Mouse (Mus musculus): ENCODE results near the gene Fam32a. TPM values are rescaled to one million over a fixed set of nuclear protein-coding genes. Genes with fewer than 3 reads are reported as not detected.
A peak's percentile ranks its signal among the peaks of the same experiment; 100 is the strongest.

The Fam32a gene
- polyA plus RNA-seq, 1 experiment, result 69.6 TPM

GRCm38 (mm10) chr8:72271051-72271660 lies 51.6 kb downstream of the Fam32a start:
- H3K4me1 ChIP-seq (ENCODE audit: control insufficient read depth, insufficient read depth, low read length), result no peaks in the 10 kb centered on the region
- no peak for TF ChIP-seq CTCF (IDR thresholded peaks at IDR 0.05; ENCODE audit: extremely low read depth, insufficient read depth, low read length)
- no peak for TF ChIP-seq POLR2A (IDR thresholded peaks at IDR 0.05; ENCODE audit: extremely low read depth, insufficient read depth, low read length)
- no peak overlapping the region for H3K4me3 ChIP-seq (ENCODE audit: insufficient read depth, low read length)
- H3K27ac ChIP-seq (ENCODE audit: insufficient read depth, low read length), result no peak overlapping the region

GRCm38 (mm10) chr8:72271691-72272090 lies 52.2 kb downstream of the Fam32a start:
- H3K4me1 ChIP-seq (ENCODE audit: control insufficient read depth, insufficient read depth, low read length), result no peaks in the 10 kb centered on the region
- TF ChIP-seq POLR2A (IDR thresholded peaks at IDR 0.05; ENCODE audit: extremely low read depth, insufficient read depth, low read length), result no peak
- no peak for TF ChIP-seq CTCF (IDR thresholded peaks at IDR 0.05; ENCODE audit: extremely low read depth, insufficient read depth, low read length)
- no peak overlapping the region for H3K4me3 ChIP-seq (ENCODE audit: insufficient read depth, low read length)
- no peak overlapping the region for H3K27ac ChIP-seq (ENCODE audit: insufficient read depth, low read length)

GRCm38 (mm10) chr8:72272361-72272760 lies 52.8 kb downstream of the Fam32a start:
- Histone ChIP-seq H3K4me1 (ENCODE audit: control insufficient read depth, insufficient read depth, low read length) (no peaks in the 10 kb centered on the region), H3K27ac (ENCODE audit: insufficient read depth, low read length) (no peak overlapping the region), H3K4me3 (ENCODE audit: insufficient read depth, low read length) (no peak overlapping the region)
- TF ChIP-seq CTCF (IDR thresholded peaks at IDR 0.05; ENCODE audit: extremely low read depth, insufficient read depth, low read length) (peak; percentile 67), POLR2A (IDR thresholded peaks at IDR 0.05; ENCODE audit: extremely low read depth, insufficient read depth, low read length) (no peak)

GRCm38 (mm10) chr8:72273111-72273770 lies 53.7 kb downstream of the Fam32a start:
- Histone ChIP-seq H3K4me1 (ENCODE audit: control insufficient read depth, insufficient read depth, low read length) (no peaks in the 10 kb centered on the region), H3K4me3 (ENCODE audit: insufficient read depth, low read length) (no peak overlapping the region), H3K27ac (ENCODE audit: insufficient read depth, low read length) (no peak overlapping the region)
- TF ChIP-seq CTCF (IDR thresholded peaks at IDR 0.05; ENCODE audit: extremely low read depth, insufficient read depth, low read length) (no peak), POLR2A (IDR thresholded peaks at IDR 0.05; ENCODE audit: extremely low read depth, insufficient read depth, low read length) (no peak)

- TF ChIP-seq POLR2A (IDR thresholded peaks at IDR 0.05; ENCODE audit: extremely low read depth, insufficient read depth, low read length) (no peak), CTCF (IDR thresholded peaks at IDR 0.05; ENCODE audit: extremely low read depth, insufficient read depth, low read length) (no peak)
- Histone ChIP-seq H3K27ac (ENCODE audit: insufficient read depth, low read length) (no peak overlapping the region), H3K4me1 (ENCODE audit: control insufficient read depth, insufficient read depth, low read length) (no peaks in the 10 kb centered on the region), H3K4me3 (ENCODE audit: insufficient read depth, low read length) (no peak overlapping the region)
Measured at GRCm38 (mm10) chr8:72273807-72274206, 54.3 kb downstream of the Fam32a start.

Other genes starting within 250 kb of the Fam32a start
- gene Cyp4f18, start 210.1 kb upstream of the Fam32a start, polyA plus RNA-seq (2012; rRNA removed), result 0.15 and 0.17 TPM in 2 replicates
- not detected in 2 replicates for gene Olfr372, start 178.5 kb upstream of the Fam32a start, polyA plus RNA-seq (2012; rRNA removed)
- not detected in 2 replicates for gene Olfr373, start 136.6 kb upstream of the Fam32a start, polyA plus RNA-seq (2012; rRNA removed)
- 0.02 TPM in 1 of 2 replicates, not detected in the other for gene Olfr374, start 112.7 kb upstream of the Fam32a start, polyA plus RNA-seq (2012; rRNA removed)
- gene Tpm4, start 84.8 kb upstream of the Fam32a start, polyA plus RNA-seq (2012; rRNA removed), result 35.1 and 37.0 TPM in 2 replicates
- 58.6 and 62.1 TPM in 2 replicates for gene Rab8a, start 58.5 kb upstream of the Fam32a start, polyA plus RNA-seq (2012; rRNA removed)
- 0.06 and 0.13 TPM in 2 replicates for gene Hsh2d, start 30.1 kb upstream of the Fam32a start, polyA plus RNA-seq (2012; rRNA removed)
- not detected in 2 replicates for gene Cib3, start 6.9 kb upstream of the Fam32a start, polyA plus RNA-seq (2012; rRNA removed)
- gene Gm11034, start 6.1 kb upstream of the Fam32a start, polyA plus RNA-seq (2012; rRNA removed), result not detected in 2 replicates
- 101 and 104 TPM in 2 replicates for gene Ap1m1, start 20.3 kb downstream of the Fam32a start, polyA plus RNA-seq (2012; rRNA removed)
- 5.3 and 5.4 TPM in 2 replicates for gene Gm10282, start 85.5 kb downstream of the Fam32a start, polyA plus RNA-seq (2012; rRNA removed)
- 11.7 and 14.7 TPM in 2 replicates for gene Klf2, start 99.3 kb downstream of the Fam32a start, polyA plus RNA-seq (2012; rRNA removed)
- 71.4 and 72.9 TPM in 2 replicates for gene Eps15l1, start 201.7 kb downstream of the Fam32a start, polyA plus RNA-seq (2012; rRNA removed)
- gene Calr3, start 224.1 kb downstream of the Fam32a start, polyA plus RNA-seq (2012; rRNA removed), result 0.68 and 0.81 TPM in 2 replicates
- gene 1700030K09Rik, start 224.2 kb downstream of the Fam32a start, polyA plus RNA-seq (2012; rRNA removed), result 8.1 and 8.9 TPM in 2 replicates